Mouse (Mus musculus): Measurements from ENCODE around the gene Kcna2.
A peak's percentile ranks its signal among the peaks of the same experiment; 100 is the strongest.

The Kcna2 gene

GRCm38 (mm10) chr3:107100811-107101455 is at the start of gene Kcna2:
Kcna2 (plus strand) TSS chr3:107101146.
- DNase-seq (ENCODE audit: low spot score in 2 of 2) = peak; percentile 24 to 44

GRCm38 (mm10) chr3:107061468-107061867 is 39.5 kb upstream of the Kcna2 start:
- no peak for DNase-seq (ENCODE audit: low spot score in 2 of 2)

GRCm38 (mm10) chr3:107062771-107063170 is 38.2 kb upstream of the Kcna2 start:
- DNase-seq (ENCODE audit: low spot score in 2 of 2) = no peak

GRCm38 (mm10) chr3:107065510-107066095 is 35.3 kb upstream of the Kcna2 start:
- DNase-seq (ENCODE audit: low spot score in 2 of 2) = no peak

GRCm38 (mm10) chr3:107066165-107066850 is 34.6 kb upstream of the Kcna2 start:
- DNase-seq (ENCODE audit: low spot score in 2 of 2) = no peak

- no peak for DNase-seq (ENCODE audit: low spot score in 2 of 2)
Observed at GRCm38 (mm10) chr3:107067245-107067644, 33.7 kb upstream of the Kcna2 start.

- no peak for DNase-seq (ENCODE audit: low spot score in 2 of 2)
Observed at GRCm38 (mm10) chr3:107073863-107074262, 27.1 kb upstream of the Kcna2 start.

GRCm38 (mm10) chr3:107075705-107076104 is 25.2 kb upstream of the Kcna2 start:
- no peak for DNase-seq (ENCODE audit: low spot score in 2 of 2)

GRCm38 (mm10) chr3:107076658-107077057 is 24.3 kb upstream of the Kcna2 start:
- no peak for DNase-seq (ENCODE audit: low spot score in 2 of 2)

- DNase-seq (ENCODE audit: low spot score in 2 of 2) = no peak
Observed at GRCm38 (mm10) chr3:107077101-107077500, 23.8 kb upstream of the Kcna2 start.

GRCm38 (mm10) chr3:107080803-107081202 is 20.1 kb upstream of the Kcna2 start:
- DNase-seq (ENCODE audit: low spot score in 2 of 2) = no peak

GRCm38 (mm10) chr3:107081227-107081626 is 19.7 kb upstream of the Kcna2 start:
- no peak for DNase-seq (ENCODE audit: low spot score in 2 of 2)

- no peak for DNase-seq (ENCODE audit: low spot score in 2 of 2)
Observed at GRCm38 (mm10) chr3:107084586-107084985, 16.4 kb upstream of the Kcna2 start.

- no peak for DNase-seq (ENCODE audit: low spot score in 2 of 2)
Observed at GRCm38 (mm10) chr3:107087410-107087809, 13.5 kb upstream of the Kcna2 start.

- no peak for DNase-seq (ENCODE audit: low spot score in 2 of 2)
Observed at GRCm38 (mm10) chr3:107088820-107089219, 12.1 kb upstream of the Kcna2 start.

GRCm38 (mm10) chr3:107089475-107089874 is 11.5 kb upstream of the Kcna2 start:
- no peak for DNase-seq (ENCODE audit: low spot score in 2 of 2)

GRCm38 (mm10) chr3:107090001-107090400 is 10.9 kb upstream of the Kcna2 start:
- DNase-seq (ENCODE audit: low spot score in 2 of 2) = no peak

- DNase-seq (ENCODE audit: low spot score in 2 of 2) = no peak
Observed at GRCm38 (mm10) chr3:107090403-107091150, 10.4 kb upstream of the Kcna2 start.

- DNase-seq (ENCODE audit: low spot score in 2 of 2) = peak in 1 of 2 experiments; percentile 46
Observed at GRCm38 (mm10) chr3:107094028-107094427, 6.9 kb upstream of the Kcna2 start.

GRCm38 (mm10) chr3:107096269-107096731 is 4.6 kb upstream of the Kcna2 start:
- DNase-seq (ENCODE audit: low spot score in 2 of 2) = no peak

- DNase-seq (ENCODE audit: low spot score in 2 of 2) = no peak
Observed at GRCm38 (mm10) chr3:107099866-107100265, 1.1 kb upstream of the Kcna2 start.

- DNase-seq (ENCODE audit: low spot score in 2 of 2) = peak in 1 of 2 experiments; percentile 44
Observed at GRCm38 (mm10) chr3:107101456-107101786, 475 bp downstream of the Kcna2 start.
